Mouse (Mus musculus): ENCODE results near the gene Hbb-bt. TPM values are rescaled to one million over a fixed set of nuclear protein-coding genes. Genes with fewer than 3 reads are reported as not detected.

The Hbb-bt gene
- polyA plus RNA-seq (2014; fragmentation: Nextera tagmentation; extraction: Ambion mirVana), result 7,398 and 7,943 TPM in 2 replicates

GRCm38 (mm10) chr7:103813766-103814165 lies at the start of gene Hbb-bt:
Hbb-bt (minus strand) TSS chr7:103813996.
- Histone ChIP-seq H3K27me3 (replicated peaks; ENCODE audit: control insufficient read depth, insufficient read depth, low read length) (no peaks in the 10 kb centered on the region), H3K9ac (ENCODE audit: low read depth, low read length) (peak within 1 kb of the TSS; percentile 46; the same call in 1 of the 2 replicates), H3K9me3 (ENCODE audit: control insufficient read depth, low read length) (no peaks in the 10 kb centered on the region), H3K36me3 (ENCODE audit: control insufficient read depth, insufficient read depth, low read length) (no peaks in the 10 kb centered on the region), H3K4me2 (peak within 1 kb of the TSS; percentile 39), H3K4me3 (ENCODE audit: low read depth, low read length) (peak within 1 kb of the TSS; percentile 32), H3K4me1 (replicated peaks; ENCODE audit: control insufficient read depth, insufficient read depth, low read length) (peaks cover 9% of the 10 kb centered on the region), H3K27ac (ENCODE audit: low read depth, low read length) (peak within 1 kb of the TSS; percentile 89)
- no peak for DNase-seq (ENCODE audit: low spot score)
- WGBS, result 73% methylated on average over 3 of the region's 3 CpGs
- peak; percentile 81 for ATAC-seq (replicated peaks; ENCODE audit: low FRiP score)

- H3K9ac ChIP-seq (ENCODE audit: low read depth, low read length), result peak overlapping the region; percentile 53; the same call in 1 of the 2 replicates
- H3K9me3 ChIP-seq (ENCODE audit: control insufficient read depth, low read length), result no peaks in the 10 kb centered on the region
- peak overlapping the region; percentile 38 for H3K4me2 ChIP-seq
- DNase-seq (ENCODE audit: low spot score) (no peak), ATAC-seq (replicated peaks; ENCODE audit: low FRiP score) (no peak)
- H3K4me3 ChIP-seq (ENCODE audit: low read depth, low read length), result no peak overlapping the region
- WGBS, result 62% methylated on average over 3 of the region's 3 CpGs
- H3K36me3 ChIP-seq (ENCODE audit: control insufficient read depth, insufficient read depth, low read length), result no peaks in the 10 kb centered on the region
- peaks cover 25% of the 10 kb centered on the region for H3K4me1 ChIP-seq (replicated peaks; ENCODE audit: control insufficient read depth, insufficient read depth, low read length)
- peak overlapping the region; percentile 83 for H3K27ac ChIP-seq (ENCODE audit: low read depth, low read length)
- H3K27me3 ChIP-seq (replicated peaks; ENCODE audit: control insufficient read depth, insufficient read depth, low read length), result no peaks in the 10 kb centered on the region
Measured at GRCm38 (mm10) chr7:103861531-103861930, 47.7 kb upstream of the Hbb-bt start.

GRCm38 (mm10) chr7:103860855-103861254 lies 47.1 kb upstream of the Hbb-bt start:
- ATAC-seq (replicated peaks; ENCODE audit: low FRiP score), result peak; percentile 88
- H3K9me3 ChIP-seq (ENCODE audit: control insufficient read depth, low read length), result no peaks in the 10 kb centered on the region
- peak; percentile 73 for DNase-seq (ENCODE audit: low spot score)

GRCm38 (mm10) chr7:103859076-103859475 lies 45.3 kb upstream of the Hbb-bt start:
- H3K9me3 ChIP-seq (ENCODE audit: control insufficient read depth, low read length), result no peaks in the 10 kb centered on the region
- 23% methylated on average over 2 of the region's 2 CpGs for WGBS
- peak overlapping the region; percentile 54 for H3K4me2 ChIP-seq
- no peaks in the 10 kb centered on the region for H3K27me3 ChIP-seq (replicated peaks; ENCODE audit: control insufficient read depth, insufficient read depth, low read length)
- no peak for DNase-seq (ENCODE audit: low spot score)
- peaks cover 31% of the 10 kb centered on the region for H3K4me1 ChIP-seq (replicated peaks; ENCODE audit: control insufficient read depth, insufficient read depth, low read length)
- no peak overlapping the region for H3K4me3 ChIP-seq (ENCODE audit: low read depth, low read length)
- peak overlapping the region; percentile 95 for H3K27ac ChIP-seq (ENCODE audit: low read depth, low read length)
- H3K36me3 ChIP-seq (ENCODE audit: control insufficient read depth, insufficient read depth, low read length), result no peaks in the 10 kb centered on the region
- peak overlapping the region; percentile 61 for H3K9ac ChIP-seq (ENCODE audit: low read depth, low read length)
- peak; percentile 95 for ATAC-seq (replicated peaks; ENCODE audit: low FRiP score)

More at GRCm38 (mm10) chr7:103860855-103861254, 47.1 kb upstream of the Hbb-bt start:
- Histone ChIP-seq H3K4me2 (peak overlapping the region; percentile 38), H3K4me1 (replicated peaks; ENCODE audit: control insufficient read depth, insufficient read depth, low read length) (peaks cover 25% of the 10 kb centered on the region), H3K36me3 (ENCODE audit: control insufficient read depth, insufficient read depth, low read length) (no peaks in the 10 kb centered on the region), H3K27ac (ENCODE audit: low read depth, low read length) (peak overlapping the region; percentile 83), H3K27me3 (replicated peaks; ENCODE audit: control insufficient read depth, insufficient read depth, low read length) (no peaks in the 10 kb centered on the region), H3K4me3 (ENCODE audit: low read depth, low read length) (no peak overlapping the region), H3K9ac (ENCODE audit: low read depth, low read length) (no peak overlapping the region)
- WGBS, result 20% methylated on average over 1 of the region's 1 CpGs

- Histone ChIP-seq H3K27ac (ENCODE audit: low read depth, low read length) (peak overlapping the region; percentile 25), H3K9me3 (ENCODE audit: control insufficient read depth, low read length) (no peaks in the 10 kb centered on the region), H3K36me3 (ENCODE audit: control insufficient read depth, insufficient read depth, low read length) (no peaks in the 10 kb centered on the region), H3K9ac (ENCODE audit: low read depth, low read length) (no peak overlapping the region), H3K27me3 (replicated peaks; ENCODE audit: control insufficient read depth, insufficient read depth, low read length) (no peaks in the 10 kb centered on the region), H3K4me3 (ENCODE audit: low read depth, low read length) (no peak overlapping the region), H3K4me2 (no peak overlapping the region), H3K4me1 (replicated peaks; ENCODE audit: control insufficient read depth, insufficient read depth, low read length) (peaks cover 12% of the 10 kb centered on the region)
- no peak for ATAC-seq (replicated peaks; ENCODE audit: low FRiP score)
- WGBS, result 75% methylated on average over 1 of the region's 1 CpGs
- no peak for DNase-seq (ENCODE audit: low spot score)
Measured at GRCm38 (mm10) chr7:103854669-103855068, 40.9 kb upstream of the Hbb-bt start.

GRCm38 (mm10) chr7:103853090-103853489 lies 39.3 kb upstream of the Hbb-bt start, which contains the start of gene Hbb-y:
Hbb-y (minus strand) TSS chr7:103853216.
- ATAC-seq (replicated peaks; ENCODE audit: low FRiP score) (peak; percentile 44), DNase-seq (ENCODE audit: low spot score) (no peak)
- no peaks in the 10 kb centered on the region for H3K9me3 ChIP-seq (ENCODE audit: control insufficient read depth, low read length)
- no peak within 1 kb of the TSS for H3K4me2 ChIP-seq
- H3K27ac ChIP-seq (ENCODE audit: low read depth, low read length), result peak within 1 kb of the TSS; percentile 9
- no peaks in the 10 kb centered on the region for H3K27me3 ChIP-seq (replicated peaks; ENCODE audit: control insufficient read depth, insufficient read depth, low read length)
- no peaks in the 10 kb centered on the region for H3K36me3 ChIP-seq (ENCODE audit: control insufficient read depth, insufficient read depth, low read length)
- peaks cover 10% of the 10 kb centered on the region for H3K4me1 ChIP-seq (replicated peaks; ENCODE audit: control insufficient read depth, insufficient read depth, low read length)
- H3K9ac ChIP-seq (ENCODE audit: low read depth, low read length), result no peak within 1 kb of the TSS
- 62% methylated on average over 2 of the region's 2 CpGs for WGBS
- no peak within 1 kb of the TSS for H3K4me3 ChIP-seq (ENCODE audit: low read depth, low read length)

- Histone ChIP-seq H3K36me3 (ENCODE audit: control insufficient read depth, insufficient read depth, low read length) (no peaks in the 10 kb centered on the region), H3K27ac (ENCODE audit: low read depth, low read length) (peak overlapping the region; percentile 3), H3K4me2 (peak overlapping the region; percentile 2; the same call in 1 of the 2 replicates), H3K27me3 (replicated peaks; ENCODE audit: control insufficient read depth, insufficient read depth, low read length) (no peaks in the 10 kb centered on the region), H3K9ac (ENCODE audit: low read depth, low read length) (no peak overlapping the region), H3K4me1 (replicated peaks; ENCODE audit: control insufficient read depth, insufficient read depth, low read length) (peaks cover 16% of the 10 kb centered on the region), H3K4me3 (ENCODE audit: low read depth, low read length) (no peak overlapping the region), H3K9me3 (ENCODE audit: control insufficient read depth, low read length) (no peaks in the 10 kb centered on the region)
- 50% methylated on average over 1 of the region's 2 CpGs for WGBS
- peak; percentile 71 for ATAC-seq (replicated peaks; ENCODE audit: low FRiP score)
- no peak for DNase-seq (ENCODE audit: low spot score)
Measured at GRCm38 (mm10) chr7:103844525-103845325, 30.9 kb upstream of the Hbb-bt start.

- no peaks in the 10 kb centered on the region for H3K9me3 ChIP-seq (ENCODE audit: control insufficient read depth, low read length)
- peaks cover 16% of the 10 kb centered on the region for H3K4me1 ChIP-seq (replicated peaks; ENCODE audit: control insufficient read depth, insufficient read depth, low read length)
- DNase-seq (ENCODE audit: low spot score), result no peak
- 0 out of 2 replicates have a peak within 1 kb of the TSS, but pooled peaks have one; percentile 22 for H3K9ac ChIP-seq (ENCODE audit: low read depth, low read length)
- peak within 1 kb of the TSS; percentile 5; the same call in 1 of the 2 replicates for H3K4me2 ChIP-seq
- no peaks in the 10 kb centered on the region for H3K27me3 ChIP-seq (replicated peaks; ENCODE audit: control insufficient read depth, insufficient read depth, low read length)
- ATAC-seq (replicated peaks; ENCODE audit: low FRiP score), result peak; percentile 48
- peak within 1 kb of the TSS; percentile 24; the same call in 1 of the 2 replicates for H3K4me3 ChIP-seq (ENCODE audit: low read depth, low read length)
- 45% methylated on average over 2 of the region's 2 CpGs for whole genome bisulfite sequencing
- H3K27ac ChIP-seq (ENCODE audit: low read depth, low read length), result peak within 1 kb of the TSS; percentile 63
- H3K36me3 ChIP-seq (ENCODE audit: control insufficient read depth, insufficient read depth, low read length), result no peaks in the 10 kb centered on the region
Measured at GRCm38 (mm10) chr7:103843034-103843433, 29.2 kb upstream of the Hbb-bt start, which contains the start of gene Hbb-bh1. Hbb-bh1 (minus strand) TSS chr7:103843164.

All from liver, embryonic 11.5 days (tissue).